Mouse (Mus musculus): ENCODE data around the gene Rbfox1.

Rbfox1 gene

GRCm38 (mm10) chr16:5884746-5885689 is at the start of gene Rbfox1:
TSS of gene Rbfox1 (plus strand) at chr16:5885355.
- DNase-seq (ENCODE audit: low spot score in 2 of 2): peak; percentile 43 to 49

GRCm38 (mm10) chr16:5836744-5837143 is 48.4 kb upstream of the Rbfox1 start:
- DNase-seq (ENCODE audit: low spot score in 2 of 2): no peak

GRCm38 (mm10) chr16:5841167-5841566 is 44.0 kb upstream of the Rbfox1 start:
- DNase-seq (ENCODE audit: low spot score in 2 of 2): no peak

GRCm38 (mm10) chr16:5845645-5846044 is 39.5 kb upstream of the Rbfox1 start:
- no peak for DNase-seq (ENCODE audit: low spot score in 2 of 2)

GRCm38 (mm10) chr16:5853055-5853454 is 32.1 kb upstream of the Rbfox1 start:
- DNase-seq (ENCODE audit: low spot score in 2 of 2): no peak

- DNase-seq (ENCODE audit: low spot score in 2 of 2): no peak
Measured at GRCm38 (mm10) chr16:5864350-5864749, 20.8 kb upstream of the Rbfox1 start.

GRCm38 (mm10) chr16:5866966-5867365 is 18.2 kb upstream of the Rbfox1 start:
- no peak for DNase-seq (ENCODE audit: low spot score in 2 of 2)

GRCm38 (mm10) chr16:5870391-5870790 is 14.8 kb upstream of the Rbfox1 start:
- DNase-seq (ENCODE audit: low spot score in 2 of 2): no peak

GRCm38 (mm10) chr16:5881820-5882219 is 3.3 kb upstream of the Rbfox1 start:
- peak; percentile 39 for DNase-seq (ENCODE audit: low spot score in 2 of 2)

GRCm38 (mm10) chr16:5885690-5886050 is 515 bp downstream of the Rbfox1 start:
- no peak for DNase-seq (ENCODE audit: low spot score in 2 of 2)

- DNase-seq (ENCODE audit: low spot score in 2 of 2): no peak
Measured at GRCm38 (mm10) chr16:5895564-5895963, 10.4 kb downstream of the Rbfox1 start.

- no peak for DNase-seq (ENCODE audit: low spot score in 2 of 2)
Measured at GRCm38 (mm10) chr16:5898330-5898729, 13.2 kb downstream of the Rbfox1 start.

- DNase-seq (ENCODE audit: low spot score in 2 of 2): no peak
Measured at GRCm38 (mm10) chr16:5910742-5911141, 25.6 kb downstream of the Rbfox1 start.

GRCm38 (mm10) chr16:5911880-5912327 is 26.7 kb downstream of the Rbfox1 start:
- DNase-seq (ENCODE audit: low spot score in 2 of 2): peak in 1 of 2 experiments; percentile 46

GRCm38 (mm10) chr16:5917937-5918336 is 32.8 kb downstream of the Rbfox1 start:
- no peak for DNase-seq (ENCODE audit: low spot score in 2 of 2)

GRCm38 (mm10) chr16:5926986-5927385 is 41.8 kb downstream of the Rbfox1 start:
- DNase-seq (ENCODE audit: low spot score in 2 of 2): no peak

- peak; percentile 83 to 86 for DNase-seq (ENCODE audit: low spot score in 2 of 2)
Measured at GRCm38 (mm10) chr16:5931680-5932079, 46.5 kb downstream of the Rbfox1 start.

- DNase-seq (ENCODE audit: low spot score in 2 of 2): no peak
Measured at GRCm38 (mm10) chr16:5940016-5940415, 54.9 kb downstream of the Rbfox1 start.

GRCm38 (mm10) chr16:5945682-5946081 is 60.5 kb downstream of the Rbfox1 start:
- no peak for DNase-seq (ENCODE audit: low spot score in 2 of 2)

- no peak for DNase-seq (ENCODE audit: low spot score in 2 of 2)
Measured at GRCm38 (mm10) chr16:5953106-5953505, 68.0 kb downstream of the Rbfox1 start.

- DNase-seq (ENCODE audit: low spot score in 2 of 2): no peak
Measured at GRCm38 (mm10) chr16:5957418-5957817, 72.3 kb downstream of the Rbfox1 start.

GRCm38 (mm10) chr16:5961786-5962185 is 76.6 kb downstream of the Rbfox1 start:
- peak in 1 of 2 experiments; percentile 32 for DNase-seq (ENCODE audit: low spot score in 2 of 2)

GRCm38 (mm10) chr16:5974172-5974571 is 89.0 kb downstream of the Rbfox1 start:
- DNase-seq (ENCODE audit: low spot score in 2 of 2): no peak

Measured in frontal cortex, postnatal 25 days (tissue).